Mouse (Mus musculus) limb, embryonic 15.5 days (tissue): ENCODE measurements at regions not wholly inside any gene's neighbourhood (a gene's known extent, or its start where the extent isn't known, plus 50 kb on each side); places are given as distances from the start of the nearest gene placed in this dataset.
A peak's percentile ranks its signal among the peaks of the same experiment; 100 is the strongest.

Experiments
- ATAC-seq: fragments of 200-750 bp; cut with Nextera tagmentation; 2 replicates; pipeline ENCODE4 v1.8.0; 2017; ENCODE audit warnings: low read depth, moderate TSS enrichment; ENCODE audit not compliant: insufficient number of reproducible peaks, low FRiP score, low TSS enrichment
- H3K27ac ChIP-seq: fragments of 300-500 bp; sonication (generic); 2 replicates; pipeline ENCODE4 v1.5.1; 2015; ENCODE audit warnings: moderate library complexity, mild to moderate bottlenecking, inconsistent platforms
- H3K27me3 ChIP-seq: fragments of 300-500 bp; sonication (generic); 2 replicates; pipeline ENCODE4 v1.6.1; 2015; ENCODE audit warnings: inconsistent platforms
- H3K36me3 ChIP-seq: fragments of 300-500 bp; sonication (generic); 2 replicates; pipeline ENCODE4 v1.6.1; 2015; ENCODE audit warnings: inconsistent platforms
- H3K4me1 ChIP-seq: fragments of 300-500 bp; sonication (generic); 2 replicates; pipeline ENCODE4 v1.6.1; 2015; ENCODE audit warnings: inconsistent platforms
- H3K4me2 ChIP-seq: fragments of 300-500 bp; sonication (generic); 2 replicates; pipeline ENCODE4 v1.6.1; 2015; ENCODE audit warnings: mild to moderate bottlenecking, inconsistent platforms
- H3K4me3 ChIP-seq: fragments of 300-500 bp; sonication (generic); 2 replicates; pipeline ENCODE4 v1.5.1; 2015; ENCODE audit warnings: mild to moderate bottlenecking, inconsistent platforms
- H3K9ac ChIP-seq: fragments of 300-500 bp; sonication (generic); 2 replicates; pipeline ENCODE4 v1.6.1; 2015; ENCODE audit warnings: inconsistent platforms
- H3K9me3 ChIP-seq: fragments of 300-500 bp; sonication (generic); 2 replicates; pipeline ENCODE4 v1.6.1; 2016; ENCODE audit warnings: inconsistent platforms
- WGBS: fragments of 180-500 bp; shearing (Covaris S2); methylation state at CpG from one replicate; pipeline ENCODE4 v1.1.7; 2015; 5-methylcytosine and 5-hydroxymethylcytosine counted together

DNA sequence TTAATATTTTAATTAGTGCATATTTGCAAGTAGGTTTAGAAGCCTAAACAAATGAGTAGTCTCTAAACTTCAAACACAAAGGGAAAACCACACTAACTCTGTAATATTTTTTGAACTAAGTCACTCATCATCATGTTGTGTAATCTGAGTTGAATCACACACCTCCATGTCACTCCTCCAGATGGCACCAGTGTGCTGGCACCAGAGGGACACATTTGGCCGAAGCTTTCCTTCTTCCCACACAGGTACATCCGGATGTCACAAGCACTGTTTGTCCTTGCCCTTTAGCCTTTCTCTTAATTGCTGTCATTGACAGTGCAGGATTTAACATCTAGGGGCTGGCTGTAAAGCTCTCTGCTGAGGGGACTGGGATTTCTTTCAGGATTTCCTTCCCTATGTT, 256.7 kb upstream of the Ccdc54 start:
- WGBS: 40% methylated on average over 2 of the region's 2 CpGs
- Histone ChIP-seq H3K4me1 (no peaks in the 10 kb centered on the region), H3K27ac (no peak overlapping the region), H3K27me3 (no peaks in the 10 kb centered on the region), H3K9me3 (no peaks in the 10 kb centered on the region), H3K36me3 (no peaks in the 10 kb centered on the region), H3K4me2 (no peak overlapping the region), H3K9ac (no peak overlapping the region), H3K4me3 (no peak overlapping the region)
- ATAC-seq: no peak

DNA sequence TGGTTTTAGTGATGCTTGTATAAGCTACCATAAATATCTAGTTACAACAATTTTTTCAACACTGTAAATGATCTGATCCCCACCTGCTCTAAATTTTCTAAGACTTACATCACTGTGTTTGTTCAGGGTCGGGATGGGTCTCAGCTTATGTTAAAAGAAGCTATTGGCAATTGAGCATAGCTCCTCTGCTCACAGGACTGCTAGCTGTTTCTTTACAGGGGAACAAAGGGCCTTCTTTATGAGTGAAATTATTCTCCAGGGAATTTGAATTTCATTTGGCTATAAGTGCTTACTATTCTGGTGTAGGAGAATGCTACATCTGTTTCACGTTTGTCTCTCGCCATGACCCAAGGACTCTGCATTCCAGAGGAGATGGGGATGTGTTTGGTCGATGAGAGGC, 255.6 kb upstream of the Ccdc54 start:
- Histone ChIP-seq H3K4me2 (no peak overlapping the region), H3K4me1 (no peaks in the 10 kb centered on the region), H3K27me3 (no peaks in the 10 kb centered on the region), H3K36me3 (no peaks in the 10 kb centered on the region), H3K27ac (no peak overlapping the region), H3K9me3 (no peaks in the 10 kb centered on the region), H3K4me3 (no peak overlapping the region), H3K9ac (no peak overlapping the region)
- ATAC-seq: peak; percentile 35; the same call in 1 of the 2 replicates
- WGBS: 26% methylated on average over 4 of the region's 4 CpGs

DNA sequence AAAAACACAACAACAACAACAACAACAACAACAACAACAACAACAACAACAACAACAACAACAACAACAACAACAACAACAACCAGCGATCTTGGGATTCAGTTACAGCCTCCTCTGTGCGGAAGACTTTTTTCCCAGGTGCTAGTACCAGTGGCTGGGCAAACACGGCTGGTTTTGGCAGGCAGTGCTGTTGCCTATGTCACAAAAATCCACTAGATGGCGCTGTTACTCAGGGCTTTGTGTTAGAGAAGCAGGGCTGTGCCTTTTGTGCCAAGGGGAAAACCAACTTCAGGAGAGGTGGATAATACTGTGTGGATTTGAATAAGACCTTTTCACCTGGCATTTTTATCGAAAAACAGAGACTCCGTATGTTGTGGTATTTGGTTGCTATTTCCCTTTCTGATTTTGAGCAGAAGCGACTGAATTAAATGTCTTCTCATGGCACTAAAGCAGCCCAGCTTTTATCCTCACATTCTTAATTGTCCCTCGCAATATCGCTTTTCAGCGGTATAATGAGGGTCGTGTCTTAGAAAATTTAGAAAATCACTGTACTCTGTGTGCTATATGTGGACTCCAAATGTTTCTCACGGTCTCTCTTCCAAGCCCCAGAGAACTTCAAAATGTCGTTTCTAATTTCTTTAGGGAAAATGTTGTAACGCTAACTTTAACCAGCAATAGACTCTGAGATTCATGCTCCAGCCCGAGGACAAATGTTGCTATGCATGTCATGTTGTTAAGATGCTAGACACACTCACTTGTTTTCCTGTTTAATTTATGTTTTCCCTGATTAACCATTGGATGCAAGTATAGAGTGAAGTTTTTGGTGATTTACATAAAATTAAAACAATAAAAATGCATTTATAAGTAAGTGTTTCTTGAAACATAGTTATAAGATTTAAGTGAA, 251.0 kb upstream of the Ccdc54 start:
- H3K27me3 ChIP-seq: 0 out of 2 replicates have a peak, but pooled peaks cover 4% of the 10 kb centered on the region
- ATAC-seq: peak; percentile 24; the same call in 1 of the 2 replicates
- peaks cover 3% of the 10 kb centered on the region; the same call in 1 of the 2 replicates for H3K4me1 ChIP-seq
- no peaks in the 10 kb centered on the region for H3K9me3 ChIP-seq
- no peak overlapping the region for H3K4me2 ChIP-seq
- 28% methylated on average over 15 of the region's 15 CpGs for WGBS
- no peak overlapping the region for H3K9ac ChIP-seq
- H3K36me3 ChIP-seq: no peaks in the 10 kb centered on the region
- no peak overlapping the region for H3K4me3 ChIP-seq
- no peak overlapping the region for H3K27ac ChIP-seq

DNA sequence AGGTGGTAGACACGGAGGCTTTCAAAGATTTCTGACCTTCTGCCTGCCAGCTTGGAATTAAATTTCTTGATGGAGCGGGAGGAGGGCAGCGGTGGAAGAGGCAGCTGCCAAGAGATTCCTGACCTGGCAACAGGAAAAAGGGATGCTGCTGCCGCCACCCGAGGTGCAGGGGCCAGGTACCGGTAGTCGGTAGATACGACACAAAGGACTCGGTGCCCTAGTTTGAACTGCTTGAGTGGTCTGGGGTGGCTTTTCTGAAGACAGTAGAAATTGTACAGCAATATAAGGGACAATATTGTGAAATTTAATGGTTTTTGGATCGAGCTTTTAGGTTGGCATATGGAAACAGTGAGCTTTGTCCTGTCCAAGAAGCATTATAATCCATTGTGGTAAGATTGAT, 250.3 kb upstream of the Ccdc54 start:
- no peak overlapping the region for H3K4me2 ChIP-seq
- no peaks in the 10 kb centered on the region for H3K36me3 ChIP-seq

DNA sequence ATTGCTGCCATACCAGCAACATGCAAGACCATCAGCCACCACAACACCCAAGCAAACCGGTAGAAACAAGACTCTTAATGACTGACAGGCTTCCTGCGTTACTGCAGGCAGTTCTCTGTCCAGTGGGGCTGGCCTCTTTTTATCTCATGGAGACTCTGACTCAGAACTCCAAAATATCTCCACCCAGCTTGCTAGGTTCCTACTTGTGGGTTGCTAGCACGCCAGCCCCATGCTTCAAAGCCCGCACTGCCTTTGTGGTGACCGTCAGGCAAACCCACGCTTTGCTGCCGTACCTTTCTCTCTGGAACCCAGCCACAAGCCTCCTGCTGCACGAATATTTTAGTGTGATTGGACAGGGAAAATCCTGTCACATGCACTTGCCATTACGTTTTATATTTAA, 248.7 kb upstream of the Ccdc54 start:
- WGBS: 49% methylated on average over 9 of the region's 9 CpGs

More for the DNA sequence above, 250.3 kb upstream of the Ccdc54 start:
- Histone ChIP-seq H3K9me3 (no peaks in the 10 kb centered on the region), H3K27ac (no peak overlapping the region), H3K4me3 (no peak overlapping the region), H3K9ac (no peak overlapping the region), H3K27me3 (0 out of 2 replicates have a peak, but pooled peaks cover 4% of the 10 kb centered on the region), H3K4me1 (peaks cover 3% of the 10 kb centered on the region; the same call in 1 of the 2 replicates)
- no peak for ATAC-seq
- WGBS: 56% methylated on average over 10 of the region's 10 CpGs

DNA sequence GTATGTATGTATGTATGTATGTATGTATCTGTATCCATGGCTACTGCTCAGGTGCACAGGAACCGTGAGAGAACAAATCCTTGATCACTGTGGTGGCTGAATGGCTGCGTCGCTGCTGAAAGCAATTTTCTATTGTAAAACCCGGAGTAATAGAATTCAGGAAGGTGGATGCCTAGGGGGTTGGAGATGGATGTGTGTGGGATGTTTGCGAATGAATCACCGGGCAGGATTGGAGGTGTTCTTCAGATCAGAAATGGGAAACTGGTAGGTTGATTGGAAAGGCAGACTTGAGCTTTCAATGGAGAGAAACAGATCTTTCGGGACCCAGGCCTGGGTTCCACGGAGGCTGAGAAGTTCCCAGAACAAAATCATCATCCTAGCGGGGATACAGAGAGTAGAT, 246.5 kb upstream of the Ccdc54 start:
- Histone ChIP-seq H3K9ac (no peak overlapping the region), H3K36me3 (no peaks in the 10 kb centered on the region), H3K9me3 (no peaks in the 10 kb centered on the region), H3K27me3 (0 out of 2 replicates have a peak, but pooled peaks cover 4% of the 10 kb centered on the region), H3K27ac (no peak overlapping the region), H3K4me2 (no peak overlapping the region), H3K4me1 (peaks cover 3% of the 10 kb centered on the region; the same call in 1 of the 2 replicates), H3K4me3 (no peak overlapping the region)
- WGBS: 79% methylated on average over 9 of the region's 9 CpGs
- no peak for ATAC-seq

More for the DNA sequence above, 248.7 kb upstream of the Ccdc54 start:
- Histone ChIP-seq H3K27me3 (0 out of 2 replicates have a peak, but pooled peaks cover 4% of the 10 kb centered on the region), H3K4me3 (no peak overlapping the region), H3K27ac (no peak overlapping the region), H3K4me1 (peaks cover 3% of the 10 kb centered on the region; the same call in 1 of the 2 replicates), H3K9ac (no peak overlapping the region), H3K9me3 (no peaks in the 10 kb centered on the region), H3K4me2 (no peak overlapping the region), H3K36me3 (no peaks in the 10 kb centered on the region)
- no peak for ATAC-seq

DNA sequence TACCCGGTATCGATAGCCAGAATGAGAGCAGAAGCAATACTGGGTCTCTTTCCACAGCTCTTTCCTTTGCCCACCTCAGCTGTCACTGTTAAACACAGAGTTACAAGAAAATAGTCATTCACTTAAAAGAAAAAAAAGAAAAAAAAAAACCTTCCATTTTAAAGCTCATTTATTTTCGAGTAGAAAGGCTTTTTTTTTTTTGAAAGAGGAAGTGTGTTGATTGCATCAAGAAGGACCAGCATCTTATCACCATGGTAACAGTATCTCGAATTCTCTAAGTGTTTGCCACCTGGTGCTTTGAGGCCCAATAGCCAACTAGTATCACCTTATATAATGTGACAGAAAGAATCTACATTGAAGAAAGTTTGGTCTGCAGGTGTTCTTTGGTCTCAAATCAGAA, 245.5 kb upstream of the Ccdc54 start:
- Histone ChIP-seq H3K36me3 (no peaks in the 10 kb centered on the region), H3K4me3 (no peak overlapping the region), H3K27ac (no peak overlapping the region), H3K9ac (no peak overlapping the region), H3K27me3 (0 out of 2 replicates have a peak, but pooled peaks cover 4% of the 10 kb centered on the region), H3K4me1 (peaks cover 3% of the 10 kb centered on the region; the same call in 1 of the 2 replicates), H3K9me3 (no peaks in the 10 kb centered on the region), H3K4me2 (no peak overlapping the region)
- WGBS: 61% methylated on average over 4 of the region's 4 CpGs
- ATAC-seq: no peak

DNA sequence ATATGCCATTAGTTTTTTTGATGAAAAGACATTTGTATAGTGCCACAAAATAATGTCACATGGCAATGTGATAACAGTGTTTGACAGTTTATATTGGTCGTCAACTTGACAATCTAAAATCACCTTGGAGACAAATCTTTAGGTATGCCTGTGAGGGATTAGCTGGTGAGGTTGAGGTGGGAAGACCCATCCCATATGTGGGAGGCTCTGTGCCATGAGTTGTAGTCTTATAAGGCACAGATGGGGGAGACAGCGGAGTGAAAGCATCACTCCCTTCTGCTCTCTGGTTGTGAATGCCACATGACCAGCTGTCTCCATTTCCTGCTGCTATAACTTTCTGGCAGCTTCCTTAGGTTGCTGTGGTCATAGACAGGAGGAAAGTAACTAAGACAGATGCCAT, 242.4 kb upstream of the Ccdc54 start:
- no peak overlapping the region for H3K4me3 ChIP-seq
- no peak overlapping the region for H3K4me2 ChIP-seq
- no peaks in the 10 kb centered on the region for H3K27me3 ChIP-seq
- no peak for ATAC-seq
- H3K9ac ChIP-seq: no peak overlapping the region
- no peaks in the 10 kb centered on the region for H3K36me3 ChIP-seq
- H3K9me3 ChIP-seq: no peaks in the 10 kb centered on the region
- H3K4me1 ChIP-seq: no peaks in the 10 kb centered on the region
- no peak overlapping the region for H3K27ac ChIP-seq
- 87% methylated on average over 2 of the region's 2 CpGs for WGBS

DNA sequence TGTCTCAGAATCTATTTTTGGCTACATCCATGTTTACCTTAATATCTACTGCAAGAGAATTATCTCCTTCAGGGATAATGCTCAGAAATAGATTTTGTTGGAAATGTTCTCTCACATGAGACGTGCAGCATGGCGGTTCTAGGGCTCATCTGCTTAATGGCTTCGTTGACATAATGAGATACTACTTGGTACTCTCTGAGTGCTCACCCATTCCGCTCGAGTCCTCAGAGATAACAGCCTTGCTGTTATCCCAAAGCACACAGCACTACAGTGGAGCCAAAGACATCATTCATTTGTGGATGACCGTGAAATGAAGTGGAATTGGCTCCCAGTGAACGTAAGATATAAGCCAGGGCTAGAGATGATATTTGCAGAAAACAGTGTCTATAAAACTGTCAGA, 231.4 kb upstream of the Ccdc54 start:
- Histone ChIP-seq H3K9ac (no peak overlapping the region), H3K4me2 (no peak overlapping the region), H3K4me1 (no peaks in the 10 kb centered on the region), H3K4me3 (no peak overlapping the region), H3K27me3 (no peaks in the 10 kb centered on the region), H3K27ac (no peak overlapping the region), H3K36me3 (no peaks in the 10 kb centered on the region), H3K9me3 (no peaks in the 10 kb centered on the region)
- WGBS: 75% methylated on average over 7 of the region's 7 CpGs
- ATAC-seq: no peak

DNA sequence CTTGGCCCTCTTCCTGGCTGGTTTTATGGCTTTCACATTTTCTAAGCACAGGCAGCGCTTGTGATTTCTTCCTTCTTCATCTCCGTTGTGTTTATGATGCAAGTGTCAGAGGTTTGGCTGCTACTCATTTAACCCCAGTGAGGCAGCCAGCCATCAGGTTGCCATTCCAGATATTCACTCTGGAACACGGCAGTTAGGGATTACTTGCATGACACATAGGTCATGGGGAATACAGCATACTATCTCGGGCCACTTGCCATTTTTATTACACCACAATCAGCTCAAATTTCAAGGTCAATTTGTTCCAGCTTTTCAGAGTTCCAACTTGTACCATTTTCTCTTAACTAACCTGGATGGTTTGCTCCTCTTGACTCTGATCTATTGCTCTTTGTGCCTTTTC, 223.7 kb upstream of the Ccdc54 start:
- H3K36me3 ChIP-seq: no peaks in the 10 kb centered on the region
- H3K4me2 ChIP-seq: no peak overlapping the region
- H3K4me1 ChIP-seq: peaks cover 4% of the 10 kb centered on the region; the same call in 1 of the 2 replicates
- no peak overlapping the region for H3K4me3 ChIP-seq
- no peak overlapping the region for H3K9ac ChIP-seq
- no peak overlapping the region for H3K27ac ChIP-seq
- no peaks in the 10 kb centered on the region for H3K9me3 ChIP-seq
- WGBS: 22% methylated on average over 4 of the region's 4 CpGs
- no peak for ATAC-seq
- H3K27me3 ChIP-seq: no peaks in the 10 kb centered on the region

DNA sequence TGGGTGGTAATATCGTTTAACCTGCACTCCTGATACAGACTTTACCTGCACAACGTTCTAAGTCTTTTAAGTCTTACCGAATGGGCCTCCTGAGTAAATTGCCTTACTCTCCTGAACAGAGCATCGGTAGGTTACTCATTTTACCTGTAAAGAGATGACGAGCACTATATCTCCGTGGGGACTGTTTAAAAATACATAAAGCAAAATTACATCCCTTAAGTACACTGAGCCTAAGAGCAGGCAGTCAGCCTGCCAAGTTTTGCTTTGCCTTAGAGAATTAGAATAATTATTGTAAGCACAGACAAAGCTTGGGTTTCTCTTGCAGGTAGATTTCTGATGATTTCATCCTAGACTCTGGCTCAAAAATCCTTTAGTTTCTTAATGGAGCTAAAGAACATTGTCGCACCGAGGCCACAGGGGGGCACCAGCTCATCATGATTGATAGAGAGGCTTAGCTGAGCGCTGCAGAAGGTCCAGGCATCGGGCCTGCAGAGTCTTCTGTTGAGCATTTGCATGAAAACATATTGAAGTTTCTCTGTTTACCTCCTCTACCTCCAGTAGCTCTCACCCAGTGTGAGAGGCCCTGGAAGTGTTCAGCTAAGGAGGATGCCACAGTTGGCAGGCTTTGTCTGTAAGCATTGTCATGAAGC, 208.3 kb upstream of the Ccdc54 start:
- Histone ChIP-seq H3K4me1 (no peaks in the 10 kb centered on the region), H3K4me2 (no peak overlapping the region), H3K27me3 (no peaks in the 10 kb centered on the region), H3K9me3 (no peaks in the 10 kb centered on the region), H3K27ac (no peak overlapping the region), H3K36me3 (no peaks in the 10 kb centered on the region), H3K4me3 (no peak overlapping the region), H3K9ac (no peak overlapping the region)
- 43% methylated on average over 10 of the region's 10 CpGs for WGBS
- ATAC-seq: no peak

DNA sequence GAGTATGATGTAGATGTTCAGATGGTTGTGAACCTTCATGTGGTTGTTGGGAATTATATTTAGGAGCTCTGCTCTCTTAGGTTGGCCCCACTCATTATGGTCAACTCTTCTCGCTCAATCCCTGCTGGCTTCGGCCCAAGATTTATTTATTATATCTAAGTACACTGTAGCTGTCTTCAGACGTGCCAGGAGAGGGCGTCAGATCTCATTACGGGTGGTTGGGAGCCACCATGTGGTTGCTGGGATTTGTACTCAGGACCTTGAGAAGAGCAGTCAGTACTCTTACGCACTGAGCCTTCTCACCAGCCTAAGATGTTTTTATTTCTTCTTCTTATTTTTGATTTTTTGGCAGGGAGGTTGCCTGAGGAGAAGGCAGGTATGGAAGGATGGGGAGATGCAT, 207.1 kb upstream of the Ccdc54 start:
- no peaks in the 10 kb centered on the region for H3K36me3 ChIP-seq
- no peak overlapping the region for H3K9ac ChIP-seq
- no peak for ATAC-seq
- H3K4me2 ChIP-seq: no peak overlapping the region
- H3K27me3 ChIP-seq: no peaks in the 10 kb centered on the region
- no peaks in the 10 kb centered on the region for H3K9me3 ChIP-seq
- no peak overlapping the region for H3K4me3 ChIP-seq
- WGBS: 72% methylated on average over 6 of the region's 6 CpGs
- H3K4me1 ChIP-seq: no peaks in the 10 kb centered on the region
- H3K27ac ChIP-seq: no peak overlapping the region
